8 mouse cellular contexts compared by ENCODE assay signal in genomic region chr3:69004437-69005337, GRCm38 (mm10). TPM values are rescaled to one million over a fixed set of nuclear protein-coding genes. Genes with fewer than 3 reads are reported as not detected.
DNase-seq lines count a peak whose midpoint lies in the region; ATAC-seq lines count a peak whose summit lies in the region.

TSS of gene Ift80 (minus strand) at chr3:69004570.
TSS of gene Smc4 (plus strand) at chr3:69004738.

- peak within 1 kb of the TSS; percentile 75 for H3K4me2 ChIP-seq in kidney, embryonic 15.5 days

- H3K36me3 ChIP-seq in heart, embryonic 10.5 days: peaks cover 6% of the 10 kb centered on the region; the same call in 1 of the 2 replicates
- H3K36me3 ChIP-seq in kidney, embryonic 15.5 days: peaks cover 4% of the 10 kb centered on the region

- H3K9ac ChIP-seq in kidney, embryonic 15.5 days: peak within 1 kb of the TSS; percentile 95

- no peaks in the 10 kb centered on the region for H3K9me3 ChIP-seq in heart, embryonic 10.5 days
- no peaks in the 10 kb centered on the region for H3K9me3 ChIP-seq in kidney, embryonic 15.5 days (replicated peaks)

- ATAC-seq in erythroblast, adult 5-6 weeks (replicated peaks; ENCODE audit: low FRiP score, poor library complexity, severe bottlenecking): peak; percentile 85
- peak; percentile 94 for ATAC-seq in kidney, embryonic 15.5 days (replicated peaks; ENCODE audit: low FRiP score)
- peak; percentile 89 for ATAC-seq in monocyte, adult 5-6 weeks (replicated peaks; ENCODE audit: insufficient number of reproducible peaks, low FRiP score, low TSS enrichment, poor library complexity, severe bottlenecking)

- under 1% methylated on average over 76 of the region's 76 CpGs for WGBS in heart, embryonic 10.5 days
- WGBS in kidney, embryonic 15.5 days: under 1% methylated on average over 76 of the region's 76 CpGs

- H3K4me1 ChIP-seq in heart, embryonic 10.5 days: peaks cover 6% of the 10 kb centered on the region; the same call in 1 of the 2 replicates
- H3K4me1 ChIP-seq in kidney, embryonic 15.5 days: peaks cover 14% of the 10 kb centered on the region

- H3K4me3 ChIP-seq in heart, embryonic 10.5 days: peak within 1 kb of the TSS; percentile 89
- peak within 1 kb of the TSS; percentile 67 for H3K4me3 ChIP-seq in kidney, embryonic 15.5 days (replicated peaks)

- H3K27ac ChIP-seq in heart, embryonic 10.5 days: peak within 1 kb of the TSS; percentile 95
- H3K27ac ChIP-seq in kidney, embryonic 15.5 days: peak within 1 kb of the TSS; percentile 97

- no peaks in the 10 kb centered on the region for H3K27me3 ChIP-seq in heart, embryonic 10.5 days (ENCODE audit: insufficient read depth, poor library complexity, severe bottlenecking)
- H3K27me3 ChIP-seq in kidney, embryonic 15.5 days: no peaks in the 10 kb centered on the region

- peak; percentile 95 for DNase-seq in B cell, adult 2 months
- peak; percentile 99 for DNase-seq in brain, adult 2 months (ENCODE audit: low read depth, low spot score)
- peak; percentile 99 for DNase-seq in heart, embryonic 10.5 days (ENCODE audit: low spot score)
- peak; percentile 99 for DNase-seq in liver
- peak; percentile 95 to 97 for DNase-seq in spleen, postnatal 4 days (ENCODE audit: low spot score in 2 of 2)

RNA-seq across cellular contexts. Expression of gene Ift80, which starts in this region (rescaled TPM):
- total RNA-seq in erythroblast, adult 5-6 weeks (2015; ENCODE audit: low replicate concordance): 45.6 and 50.7 TPM in 2 replicates
- total RNA-seq in erythroblast, adult 5-6 weeks (2017; ENCODE audit: low replicate concordance): 73.9 and 79.5 TPM in 2 replicates
- 8.1 and 9.6 TPM in 2 replicates for polyA plus RNA-seq in heart, embryonic 10.5 days (2016; fragmentation: Nextera tagmentation; extraction: Ambion mirVana)
- polyA plus RNA-seq in kidney, embryonic 15.5 days (2015; fragmentation: Nextera tagmentation; extraction: Ambion mirVana): 18.9 and 19.4 TPM in 2 replicates
- total RNA-seq in monocyte, adult 5-6 weeks (2017): 2.8 to 7.6 TPM (median 6.0 TPM) in 3 replicates

RNA-seq across cellular contexts. Expression of gene Smc4, which starts in this region (rescaled TPM):
- 162 and 171 TPM in 2 replicates for total RNA-seq in erythroblast, adult 5-6 weeks (2015; ENCODE audit: low replicate concordance)
- total RNA-seq in erythroblast, adult 5-6 weeks (2017; ENCODE audit: low replicate concordance): 317 and 358 TPM in 2 replicates
- polyA plus RNA-seq in heart, embryonic 10.5 days (2016; fragmentation: Nextera tagmentation; extraction: Ambion mirVana): 156 and 161 TPM in 2 replicates
- 182 and 189 TPM in 2 replicates for polyA plus RNA-seq in kidney, embryonic 15.5 days (2015; fragmentation: Nextera tagmentation; extraction: Ambion mirVana)
- 273 to 382 TPM (median 309 TPM) in 3 replicates for total RNA-seq in monocyte, adult 5-6 weeks (2017)

Comparison
In these comparisons a context has a peak if more than half of its experiments do, and no peak if none do; other contexts are left out.
1. Peak in every context shown above with its lines: DNase-seq, ATAC-seq, H3K4me3 ChIP-seq and H3K27ac ChIP-seq.